Mouse (Mus musculus): Measurements from ENCODE around the gene Kat7. TPM values are rescaled to one million over a fixed set of nuclear protein-coding genes. Genes with fewer than 3 reads are reported as not detected.

Gene Kat7
- 99.1 and 111 TPM in 2 replicates for total RNA-seq (2015)
- total RNA-seq (2017), result 70.8 and 73.3 TPM in 2 replicates

DNA sequence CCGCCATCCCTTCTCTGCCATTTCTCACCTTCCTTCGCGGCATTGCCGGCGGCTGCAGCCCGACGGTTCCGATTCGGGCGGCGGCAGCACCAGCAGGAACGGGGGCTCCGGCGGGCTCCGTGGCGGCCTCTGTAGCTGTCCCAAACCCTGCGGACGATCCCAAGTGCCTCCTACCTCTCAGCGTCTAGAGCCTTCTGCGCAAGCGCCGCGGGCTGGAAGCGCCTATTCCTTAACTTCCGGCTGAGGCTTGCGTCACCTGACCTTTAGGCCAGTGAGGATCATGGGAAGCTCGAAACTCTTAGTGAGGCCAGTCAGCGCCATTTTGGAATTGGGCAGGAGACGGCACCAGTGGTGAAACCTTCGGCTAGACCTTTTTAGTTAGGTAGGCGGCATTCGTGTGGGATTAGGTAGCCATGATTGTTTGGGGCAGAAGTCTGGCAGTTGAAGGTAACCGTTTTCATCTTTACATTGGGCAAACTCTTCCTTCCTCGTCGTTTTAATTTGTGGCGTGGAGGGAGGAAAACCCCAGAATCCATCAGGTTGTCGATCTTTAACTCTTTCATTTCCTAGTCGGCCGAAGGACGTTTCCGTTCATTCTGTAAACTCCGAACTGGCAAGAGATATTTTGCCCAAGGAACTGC is at the start of gene Kat7:
Gene Kat7 (minus strand): TSS at position 240 of the 641 bp plus-strand sequence.
- ATAC-seq (replicated peaks; ENCODE audit: poor library complexity), result peak; percentile 82

DNA sequence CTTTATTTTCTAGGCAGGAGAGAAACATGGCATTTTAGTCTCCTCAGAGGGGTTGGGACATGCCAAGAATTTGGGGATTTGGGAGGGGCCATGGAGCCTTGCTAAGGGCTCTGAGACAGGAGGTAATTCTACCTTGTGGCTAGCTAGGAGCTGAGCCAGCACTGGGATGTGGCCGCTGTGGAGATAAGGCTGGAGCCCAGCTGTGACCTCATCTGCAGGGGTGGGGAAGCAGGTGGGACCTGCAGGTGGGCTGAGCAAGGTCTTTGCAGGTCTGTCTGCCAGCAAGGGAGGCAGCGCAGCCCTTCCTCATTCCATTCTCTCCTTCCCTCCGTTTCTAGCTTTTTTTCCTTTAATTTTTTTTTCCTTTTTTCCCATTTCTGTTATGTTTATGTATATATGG is 48.2 kb upstream of the Kat7 start:
- ATAC-seq (replicated peaks; ENCODE audit: poor library complexity), result no peak

DNA sequence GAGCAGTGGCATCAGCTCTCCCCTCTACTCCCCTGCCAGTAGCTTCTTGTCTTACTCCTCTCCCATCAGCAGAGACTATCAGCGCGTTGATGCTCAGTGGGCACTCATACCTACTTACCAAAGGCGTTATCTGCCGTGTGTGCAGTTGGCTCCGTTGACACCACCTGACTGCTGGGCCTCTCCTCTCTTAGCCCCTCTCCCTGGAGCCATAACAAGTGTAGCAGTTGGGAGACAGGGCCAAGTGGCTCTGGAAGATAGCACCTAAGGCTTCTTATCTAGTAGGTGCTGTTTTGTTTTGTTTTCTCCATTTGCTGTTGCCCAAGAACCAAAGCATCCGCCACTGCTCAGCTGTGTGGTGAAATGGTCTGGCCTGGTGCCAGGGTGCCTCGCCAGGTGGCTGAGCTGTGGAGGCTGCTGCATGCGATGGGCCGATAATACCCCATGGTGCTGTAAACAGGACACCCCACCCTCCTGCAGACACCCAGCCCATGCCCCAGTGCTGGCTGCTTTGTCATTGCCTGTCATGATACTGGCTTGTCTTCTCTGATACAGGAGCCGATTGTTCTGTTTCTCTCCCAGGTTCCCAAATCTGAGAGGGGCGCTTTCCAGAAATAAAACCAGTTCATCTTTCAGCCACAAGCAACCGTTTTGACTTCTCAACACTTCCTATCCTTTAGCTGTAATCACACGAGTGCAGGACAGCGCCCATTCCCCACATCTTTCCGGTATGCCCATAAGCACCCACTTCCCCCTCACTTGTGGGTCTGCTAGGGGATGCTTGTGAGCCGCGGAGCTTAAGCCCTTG is 46.6 kb upstream of the Kat7 start:
- peak; percentile 77 for ATAC-seq (replicated peaks; ENCODE audit: poor library complexity)

DNA sequence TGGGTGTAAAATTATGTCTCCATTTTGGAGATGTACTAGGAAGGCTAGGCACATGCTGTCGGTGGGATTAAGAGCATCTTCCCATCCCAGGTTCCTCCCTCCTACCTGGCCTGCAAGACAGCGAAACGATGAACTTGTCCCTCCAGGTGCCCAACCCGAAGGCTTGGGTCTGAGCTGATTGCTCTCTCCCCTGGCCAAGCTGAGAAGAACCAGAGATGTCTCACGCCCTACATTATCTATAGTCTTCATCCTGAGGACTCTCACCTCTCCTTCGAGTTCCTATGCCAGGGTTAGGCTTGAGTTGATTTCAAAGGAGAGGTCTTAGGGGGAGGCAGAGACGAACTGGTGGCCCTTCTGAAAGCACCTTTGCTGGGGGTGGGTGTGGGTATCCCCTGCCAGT is 46.0 kb upstream of the Kat7 start:
- peak; percentile 3 for ATAC-seq (replicated peaks; ENCODE audit: poor library complexity)

DNA sequence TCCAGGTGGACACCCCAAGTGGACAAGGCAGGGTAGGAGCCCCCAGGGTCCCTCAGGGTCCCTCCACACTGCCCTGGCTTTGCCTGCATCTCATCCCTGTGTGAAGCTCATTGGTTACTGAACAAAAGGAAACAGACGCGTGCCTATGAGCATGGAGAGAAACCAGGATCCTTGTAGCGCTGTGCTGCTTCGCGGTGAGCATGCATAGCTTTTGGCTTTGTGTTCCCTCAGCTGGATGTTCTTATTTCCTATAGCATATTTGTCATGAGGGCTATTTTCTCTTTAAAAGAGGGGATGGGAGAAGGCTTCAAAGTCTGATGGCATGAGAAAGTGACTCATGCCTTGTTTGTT is 45.6 kb upstream of the Kat7 start:
- no peak for ATAC-seq (replicated peaks; ENCODE audit: poor library complexity)

DNA sequence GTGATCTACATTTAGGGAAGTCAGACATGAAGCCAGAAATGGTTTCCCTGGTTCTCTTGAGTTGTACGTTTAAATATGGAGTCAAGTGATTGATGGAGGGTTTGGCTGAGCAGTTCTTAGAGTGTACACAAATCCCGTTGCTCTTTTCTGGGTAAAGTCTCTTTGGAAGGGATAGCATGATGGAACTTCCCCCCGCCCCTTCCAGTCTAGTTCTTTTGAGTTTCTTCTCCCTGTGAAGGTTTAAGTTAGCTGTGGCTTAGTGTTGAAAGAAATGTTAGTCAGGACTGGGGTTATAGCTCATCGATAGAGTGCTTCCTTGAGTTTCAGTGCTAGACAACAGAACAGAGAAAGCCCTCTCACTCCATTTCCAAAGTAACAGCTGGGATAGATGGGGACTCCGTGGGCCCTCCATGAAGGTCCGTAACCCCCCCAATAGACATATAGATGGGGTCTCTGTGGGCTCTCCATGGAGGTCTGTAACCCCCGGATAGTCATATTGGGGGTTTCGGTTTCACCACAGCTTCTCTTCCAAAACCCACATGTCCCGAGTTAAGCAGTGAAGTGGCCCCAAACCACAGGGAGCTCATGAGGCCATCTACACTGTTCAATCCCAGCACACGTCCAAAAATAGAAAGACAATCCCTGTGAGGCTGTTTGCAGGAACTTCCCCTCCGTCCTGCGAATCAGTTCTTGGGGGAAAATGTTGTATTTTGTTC is 45.1 kb upstream of the Kat7 start:
- no peak for ATAC-seq (replicated peaks; ENCODE audit: poor library complexity)

DNA sequence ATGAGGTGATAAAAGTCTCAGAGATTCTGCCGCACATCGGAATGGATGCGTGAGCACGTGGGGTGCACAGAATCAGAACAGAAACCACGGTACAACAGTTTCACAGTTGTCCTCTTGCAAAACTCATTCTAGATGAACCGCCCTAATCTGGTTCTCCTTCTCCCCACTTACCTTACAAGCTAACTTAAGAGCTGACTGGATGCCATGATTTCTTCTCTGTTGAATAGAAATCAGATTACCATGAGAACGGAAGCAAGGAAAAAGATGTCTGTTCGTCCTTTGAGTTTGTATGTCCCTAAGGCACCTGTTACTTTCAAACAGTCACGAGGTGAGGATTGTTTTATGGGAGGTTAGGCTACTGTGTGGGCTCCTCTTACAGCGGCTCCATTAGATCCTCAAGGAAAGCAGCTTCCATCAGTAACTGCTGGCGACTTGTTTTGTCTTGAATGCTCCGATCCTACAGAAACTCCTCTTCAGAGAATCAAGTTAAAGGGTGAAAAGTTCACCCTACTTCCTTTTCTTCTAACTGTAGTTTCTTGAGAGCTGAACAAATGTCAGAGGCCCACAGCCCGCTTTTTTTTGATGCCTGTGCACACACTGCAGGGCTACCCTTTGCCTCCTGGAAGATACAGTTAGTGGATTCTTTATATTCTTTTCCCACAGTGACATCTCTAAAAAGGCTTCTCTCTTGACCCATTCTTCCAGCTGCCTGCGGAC is 44.3 kb upstream of the Kat7 start:
- ATAC-seq (replicated peaks; ENCODE audit: poor library complexity), result no peak

DNA sequence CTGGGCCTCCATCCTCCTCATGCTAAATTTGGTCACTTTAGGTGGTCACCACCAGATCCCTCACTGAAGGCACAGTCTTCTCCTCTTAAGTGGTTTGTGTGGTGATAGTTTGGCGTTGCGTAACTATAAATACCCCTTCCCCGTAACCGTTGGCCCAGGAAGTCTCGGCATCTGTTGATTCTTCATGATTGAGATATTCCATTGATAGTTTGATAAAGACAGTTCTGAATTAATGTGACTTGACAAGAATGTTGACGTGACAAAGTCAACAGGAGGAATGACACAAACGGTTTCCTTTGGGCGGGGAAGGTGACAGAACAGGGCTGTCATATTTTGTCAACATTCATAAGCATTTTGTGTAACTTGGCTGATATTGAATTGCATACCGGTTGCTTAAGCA is 43.2 kb upstream of the Kat7 start:
- no peak for ATAC-seq (replicated peaks; ENCODE audit: poor library complexity)

DNA sequence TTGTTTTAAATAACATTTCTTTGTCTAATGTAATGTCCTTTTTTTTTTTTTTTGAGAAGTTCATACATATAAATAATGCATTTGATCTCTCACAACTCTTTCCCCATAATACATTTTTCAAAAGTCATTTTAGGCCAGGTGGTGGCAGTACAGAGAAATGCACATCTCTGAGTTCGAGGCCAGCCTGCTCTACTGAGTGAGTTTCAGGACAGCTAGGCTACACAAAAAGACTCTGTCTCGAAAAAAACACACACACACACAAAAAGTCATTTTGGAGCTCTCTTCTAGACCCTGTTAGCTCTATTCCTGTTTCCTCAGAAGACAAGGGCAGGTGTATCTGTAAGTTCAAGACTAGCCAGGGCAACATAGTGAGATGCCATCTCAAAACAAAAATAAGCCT is 42.6 kb upstream of the Kat7 start:
- ATAC-seq (replicated peaks; ENCODE audit: poor library complexity), result no peak

DNA sequence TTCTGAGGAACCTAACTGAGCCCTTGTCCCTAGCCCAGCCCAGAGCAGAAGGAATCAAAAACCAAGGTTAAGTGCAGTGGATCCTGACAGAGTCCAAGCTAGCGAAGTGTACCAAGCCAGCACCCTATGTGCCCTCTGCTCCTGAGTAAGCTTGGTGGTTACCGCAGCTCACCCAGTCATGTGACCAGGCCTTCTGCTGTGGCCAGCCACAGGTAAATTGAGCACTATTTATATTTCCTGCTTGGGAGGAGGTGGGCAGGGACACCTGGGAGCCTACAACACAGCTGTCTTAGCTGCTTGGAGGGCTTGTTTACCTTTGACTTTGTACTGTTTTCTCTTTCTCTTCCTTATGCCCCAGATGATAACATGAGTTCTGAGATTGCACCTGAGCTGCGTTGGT is 40.9 kb upstream of the Kat7 start:
- no peak for ATAC-seq (replicated peaks; ENCODE audit: poor library complexity)

DNA sequence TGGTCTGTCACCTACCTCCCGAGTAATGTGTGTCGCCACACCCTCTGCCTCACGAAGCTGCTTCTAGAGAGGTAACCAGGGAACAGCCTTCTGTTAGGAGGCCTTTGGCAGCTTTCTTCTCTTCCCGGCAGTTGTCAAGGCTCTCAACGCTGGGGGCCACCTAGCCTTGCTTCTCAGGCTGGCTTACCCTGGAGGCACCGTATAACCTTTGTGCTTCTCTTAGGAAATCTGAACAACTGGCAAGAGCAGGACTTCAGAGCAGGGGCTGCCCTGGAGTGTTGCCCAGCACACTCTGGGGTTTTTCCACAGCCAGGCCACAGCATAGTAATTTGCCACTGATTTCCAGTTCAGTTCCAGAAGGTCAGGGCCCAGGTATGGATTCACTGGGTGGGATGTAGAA is 40.2 kb upstream of the Kat7 start:
- ATAC-seq (replicated peaks; ENCODE audit: poor library complexity), result no peak

DNA sequence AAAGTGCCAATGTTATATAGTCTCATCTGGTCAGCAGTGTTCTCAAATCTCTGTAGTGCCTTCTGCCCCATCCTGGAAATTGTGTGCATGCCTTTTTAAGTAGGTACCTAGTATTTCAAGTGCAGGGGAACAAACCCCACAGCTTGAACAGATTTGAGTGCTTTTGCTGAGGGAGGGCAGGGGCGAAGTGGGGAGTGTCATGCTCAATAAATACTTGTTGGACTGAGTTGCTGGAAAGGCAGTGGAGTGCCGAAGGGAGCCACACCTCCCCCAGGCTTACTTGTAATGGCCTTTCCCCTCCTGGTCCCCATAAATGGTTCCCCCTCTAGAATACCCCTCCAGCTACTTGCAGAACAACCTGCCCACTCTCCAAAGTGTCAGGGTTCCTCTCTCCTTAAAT is 34.1 kb upstream of the Kat7 start:
- ATAC-seq (replicated peaks; ENCODE audit: poor library complexity), result no peak

DNA sequence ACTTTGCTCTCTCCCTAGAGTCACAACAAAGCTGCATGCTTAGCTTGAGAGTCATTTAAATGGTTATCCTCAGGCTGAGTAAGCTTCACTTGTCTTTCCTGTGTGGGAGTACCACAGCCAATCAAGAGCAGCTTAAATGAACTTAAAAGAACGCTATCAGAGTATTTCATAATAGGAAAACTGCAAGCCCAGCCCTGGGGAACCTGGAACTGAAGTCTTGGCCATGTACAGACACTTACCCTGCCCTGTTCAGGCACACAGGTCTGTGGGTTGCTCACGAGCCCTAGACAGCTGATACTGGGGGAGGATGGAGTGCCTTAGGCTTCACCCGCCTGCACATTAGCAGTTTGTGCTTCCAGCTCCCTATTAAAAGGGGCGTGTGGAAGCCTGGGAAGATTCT is 33.1 kb upstream of the Kat7 start:
- 0 out of 2 replicates have a peak, but pooled peaks have one; percentile 10 for ATAC-seq (replicated peaks; ENCODE audit: poor library complexity)

DNA sequence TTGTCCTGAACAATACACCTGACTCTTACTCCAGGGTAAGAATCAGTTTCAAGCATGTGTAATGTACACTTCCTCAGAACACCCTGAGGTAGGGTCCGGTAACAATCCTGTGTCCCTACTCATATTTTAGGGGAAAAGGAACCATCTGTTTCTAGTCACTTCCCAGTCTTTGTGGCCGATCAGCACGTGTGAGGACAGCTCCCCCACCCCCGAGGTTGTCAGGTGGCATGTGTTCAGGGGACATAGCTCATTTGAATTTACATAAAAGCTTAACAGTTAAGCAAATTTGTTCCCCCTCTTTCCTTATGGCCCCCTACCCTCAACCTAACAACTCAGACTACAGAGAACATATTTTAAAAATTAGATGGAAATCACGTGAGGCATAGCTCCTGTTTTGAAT is 30.6 kb upstream of the Kat7 start:
- ATAC-seq (replicated peaks; ENCODE audit: poor library complexity), result no peak

DNA sequence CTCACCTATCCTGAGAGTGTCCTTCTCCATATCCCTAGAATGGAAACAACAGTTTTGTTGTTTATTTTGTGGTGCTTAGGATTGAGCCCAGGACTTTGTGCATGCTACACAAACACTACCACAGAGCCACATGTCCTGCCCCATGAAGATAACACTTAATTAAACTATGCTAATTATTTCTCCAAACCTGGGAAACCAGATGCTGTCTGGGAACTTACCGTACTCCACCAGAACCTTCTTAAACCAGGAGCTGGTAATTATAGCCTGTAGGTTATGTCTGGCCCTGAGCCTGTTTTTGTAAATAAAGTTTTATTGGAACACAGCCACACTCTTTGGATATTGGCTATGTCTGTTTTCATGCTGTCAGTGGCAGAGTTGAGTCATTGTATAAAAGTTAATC is 30.2 kb upstream of the Kat7 start:
- no peak for ATAC-seq (replicated peaks; ENCODE audit: poor library complexity)

DNA sequence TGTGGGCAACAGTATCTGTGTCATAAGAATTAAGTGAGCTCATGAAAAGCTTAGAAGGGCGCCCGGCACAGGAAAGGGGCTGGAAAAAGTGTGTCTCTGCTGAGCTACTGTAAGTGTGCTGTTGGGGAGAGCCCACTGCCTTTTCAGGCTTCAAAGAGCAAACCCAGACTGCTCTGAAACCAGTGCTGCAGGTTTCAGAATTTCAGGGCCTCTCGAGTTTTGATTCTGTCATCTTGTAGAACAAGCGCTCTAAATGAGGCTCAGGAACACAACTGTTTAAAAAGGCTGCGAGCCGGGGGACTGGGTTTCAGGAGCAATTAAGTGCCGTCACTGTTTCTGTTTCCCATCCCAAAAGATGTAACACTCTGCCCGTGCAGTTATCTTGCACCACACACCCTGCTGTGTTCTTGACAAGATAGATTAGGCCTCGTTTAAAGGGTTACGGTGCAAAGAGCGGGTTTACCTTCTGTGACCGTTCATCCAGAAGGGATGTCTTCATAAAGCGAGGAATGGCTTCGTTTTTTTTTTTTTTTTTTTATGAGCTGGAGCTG is 29.5 kb upstream of the Kat7 start:
- ATAC-seq (replicated peaks; ENCODE audit: poor library complexity), result peak; percentile 50

DNA sequence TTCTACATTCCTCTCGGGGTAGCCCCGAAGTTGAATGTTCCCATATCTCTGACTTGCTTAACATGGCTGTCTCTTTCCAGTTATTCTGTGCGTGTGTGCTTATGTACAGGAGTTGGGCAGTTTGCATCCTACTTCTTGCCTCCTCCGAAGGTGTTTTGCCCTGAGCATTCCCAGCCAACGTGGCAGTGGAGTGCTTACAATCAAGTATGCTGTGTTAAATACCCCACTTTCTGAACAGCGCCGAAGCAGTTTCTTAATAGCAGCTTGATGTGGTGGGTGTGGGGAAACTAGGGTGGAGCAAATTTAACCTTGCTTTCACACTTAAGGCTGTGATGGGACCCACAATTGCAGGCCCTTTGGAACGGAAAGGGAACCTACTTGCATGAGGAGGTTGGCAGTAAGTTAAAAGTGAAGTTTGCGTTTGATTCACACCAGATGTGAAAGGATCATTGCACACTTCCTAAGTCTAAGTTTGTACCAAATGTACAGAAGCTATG is 27.8 kb upstream of the Kat7 start:
- ATAC-seq (replicated peaks; ENCODE audit: poor library complexity), result no peak

DNA sequence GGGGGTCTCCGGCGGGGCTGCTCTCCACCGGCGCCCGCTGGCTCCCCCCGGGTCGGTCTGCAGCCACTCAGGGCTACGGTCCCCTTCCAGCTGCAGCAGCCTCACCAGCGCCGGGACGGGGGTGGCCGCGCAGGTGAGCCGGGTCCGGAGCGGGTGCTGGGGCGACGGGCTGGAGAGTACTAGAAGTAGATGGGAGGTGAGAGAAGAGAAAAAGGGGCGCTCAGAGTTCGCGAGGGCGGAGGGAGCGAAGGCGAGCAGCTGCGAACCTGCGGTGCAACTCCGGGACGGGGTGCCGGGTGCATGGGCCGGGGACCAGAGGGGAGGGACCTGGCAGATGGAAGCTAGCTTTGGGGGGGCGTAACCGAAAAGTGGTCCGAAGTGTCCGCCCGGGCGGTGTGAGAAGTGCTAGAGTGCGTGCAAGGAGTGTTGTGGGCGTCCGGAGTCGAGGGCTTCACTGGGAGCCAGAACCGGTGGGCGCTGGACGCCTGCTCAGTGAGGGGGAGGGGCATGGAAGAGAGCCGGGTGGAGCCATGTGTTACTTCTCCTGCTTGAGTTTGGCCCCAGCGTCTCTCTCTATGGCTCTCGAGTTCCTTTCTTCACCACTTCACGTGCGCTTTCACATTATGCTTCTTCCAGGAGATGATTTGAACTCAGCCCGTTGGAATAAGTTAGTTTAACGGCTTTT is 27.2 kb upstream of the Kat7 start:
- peak; percentile 16 for ATAC-seq (replicated peaks; ENCODE audit: poor library complexity)

DNA sequence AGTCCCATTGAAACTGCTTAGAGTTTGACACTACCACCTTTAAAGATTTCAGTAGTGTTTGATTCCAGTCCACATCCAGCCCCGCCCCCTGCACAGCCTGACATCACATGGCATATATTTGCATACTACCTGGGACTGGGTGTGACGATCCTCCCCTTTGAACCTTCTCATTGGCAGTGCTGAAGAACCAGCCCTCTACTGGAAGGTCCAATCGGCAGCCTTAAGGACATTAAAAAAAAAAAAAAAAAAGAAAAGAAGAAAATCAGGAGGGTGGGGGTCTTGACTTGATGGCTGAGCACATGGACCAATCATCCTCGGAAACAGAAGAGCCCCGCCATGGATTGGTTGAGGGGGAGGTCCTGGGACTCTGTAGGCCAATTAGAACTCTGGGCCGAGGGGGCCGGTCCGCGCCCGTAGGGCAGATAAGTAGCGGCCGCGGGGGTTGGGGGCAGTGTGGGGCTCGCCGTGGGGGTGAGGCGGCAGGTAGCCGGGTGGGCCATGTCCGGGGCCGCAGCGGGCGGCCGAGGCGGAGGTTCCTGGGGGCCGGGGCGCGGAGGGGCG is 26.6 kb upstream of the Kat7 start, which contains the start of gene Fam117a:
Gene Fam117a (plus strand): TSS at position 451 of the 561 bp plus-strand sequence.
- peak; percentile 63 for ATAC-seq (replicated peaks; ENCODE audit: poor library complexity)
